Comparison of ENCODE assay signal across 15 mouse cellular contexts in the genomic region with DNA sequence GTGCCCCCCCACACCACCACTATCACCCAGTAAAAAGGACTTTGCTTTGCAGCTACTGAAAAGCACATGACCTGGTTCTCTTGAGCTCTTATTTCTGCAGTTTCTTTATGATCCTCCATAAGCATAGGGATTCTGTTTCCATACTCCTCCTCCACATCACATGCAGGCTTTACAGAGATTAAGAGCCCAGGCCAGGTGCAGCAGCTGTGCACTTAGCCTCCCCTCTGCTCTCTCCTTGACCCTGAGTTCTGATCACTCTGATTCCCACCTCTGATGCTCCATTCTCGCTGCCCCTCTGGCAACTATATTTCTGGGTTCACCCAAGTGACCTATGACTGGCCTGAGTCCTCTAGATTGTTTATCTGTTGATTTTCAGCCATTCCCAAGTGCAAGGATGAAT.
"Had no signal": no experiment of that assay in that cellular context is flagged by ENCODE, and none has a peak within 500 bp of the region (broad histone marks: within the 10 kb centered on the region; RNA-seq: fewer than 3 reads in every experiment).

No protein-coding gene starts in this region.

- H3K4me3 ChIP-seq: neural tube, embryonic 15.5 days; stomach, embryonic 15.5 days had no signal

- H3K9me3 ChIP-seq: neural tube, embryonic 15.5 days; stomach, embryonic 15.5 days had no signal

- H3K27ac ChIP-seq: neural tube, embryonic 15.5 days; stomach, embryonic 15.5 days; stomach, postnatal 0 days had no signal

- DNase-seq: retina, postnatal 1 day; right cerebral cortex, adult 18-20 months; right cerebral cortex, postnatal 14 days; right cerebral cortex, postnatal 25 days; right cerebral cortex, postnatal 4 days; spleen, adult 18-20 months; thymus, adult 18-20 months; thymus, adult 2 months; thymus, postnatal 14 days; thymus, postnatal 25 days; thymus, postnatal 36 days; thymus, postnatal 4 days had no signal

- H3K4me1 ChIP-seq: neural tube, embryonic 15.5 days; stomach, embryonic 15.5 days had no signal

- H3K36me3 ChIP-seq: neural tube, embryonic 15.5 days; stomach, embryonic 15.5 days had no signal

- H3K9ac ChIP-seq: neural tube, embryonic 15.5 days; stomach, embryonic 15.5 days had no signal

- H3K4me2 ChIP-seq: neural tube, embryonic 15.5 days; stomach, embryonic 15.5 days had no signal

- H3K27me3 ChIP-seq: neural tube, embryonic 15.5 days; stomach, embryonic 15.5 days had no signal
